Mouse (Mus musculus) adrenal gland, adult 10 weeks (tissue): ENCODE results near the gene Gm11555. TPM values are rescaled to one million over a fixed set of nuclear protein-coding genes. Genes with fewer than 3 reads are reported as not detected.

Experiments used
- polyA plus RNA-seq: library from polyadenylated mRNA; stranded (reverse); fragments of 350-450 nt; fragmentation: Illumina TruSeq; extraction: RNeasy Lipid Tissue Mini Kit (QIAGEN cat#74804); gene quantifications from one replicate; pipeline ENCODE4 v1.2.3, GENCODE M21; 2014; ENCODE audit warnings: low read depth, low replicate concordance

Gm11555 gene
- polyA plus RNA-seq: not detected

DNA sequence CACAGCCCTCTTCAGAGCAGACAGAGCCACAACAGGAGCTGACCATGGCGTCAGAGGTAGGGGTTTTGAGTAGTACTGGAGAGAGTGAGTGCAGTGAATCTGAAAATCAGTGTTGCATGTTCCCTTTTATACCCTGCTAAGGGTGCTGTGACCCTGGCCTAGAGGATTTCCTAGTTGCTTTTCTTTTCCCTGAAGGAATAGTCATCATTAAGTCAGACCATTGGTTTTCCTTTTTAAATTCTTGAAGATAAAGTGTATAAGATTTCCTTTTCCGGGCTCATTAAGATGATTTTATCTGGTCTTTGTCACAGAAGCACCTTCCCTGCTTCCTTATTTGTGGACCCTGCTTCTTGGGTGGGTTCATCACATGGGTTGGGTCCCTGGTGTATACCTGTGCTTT, at the start of gene Gm11555:
Gene Gm11555 (minus strand): TSS at position 101 of the 400 bp plus-strand sequence.

DNA sequence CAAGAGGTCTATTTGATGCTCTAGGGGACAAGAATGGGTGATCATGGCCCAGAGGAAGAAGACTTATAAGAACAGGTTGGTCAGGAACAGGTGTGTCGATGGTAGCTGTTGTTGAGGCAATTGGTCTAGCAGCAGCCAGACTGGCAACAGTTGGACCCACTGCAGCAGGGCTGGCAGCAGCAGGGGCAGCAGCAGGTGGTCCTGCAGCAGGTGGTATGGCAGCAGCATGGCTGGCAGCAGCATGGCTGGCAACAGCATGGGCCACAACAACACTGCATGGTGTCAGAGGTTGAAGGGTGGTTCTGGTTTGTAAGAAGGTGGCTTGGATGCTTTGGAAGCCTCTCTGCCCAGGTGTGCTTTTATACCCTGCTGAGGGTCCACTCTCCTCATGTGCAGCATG, 40.4 kb upstream of the Gm11555 start, which contains the start of gene Gm14190:
Gene Gm14190 (minus strand): TSS at position 278 of the 400 bp plus-strand sequence.

DNA sequence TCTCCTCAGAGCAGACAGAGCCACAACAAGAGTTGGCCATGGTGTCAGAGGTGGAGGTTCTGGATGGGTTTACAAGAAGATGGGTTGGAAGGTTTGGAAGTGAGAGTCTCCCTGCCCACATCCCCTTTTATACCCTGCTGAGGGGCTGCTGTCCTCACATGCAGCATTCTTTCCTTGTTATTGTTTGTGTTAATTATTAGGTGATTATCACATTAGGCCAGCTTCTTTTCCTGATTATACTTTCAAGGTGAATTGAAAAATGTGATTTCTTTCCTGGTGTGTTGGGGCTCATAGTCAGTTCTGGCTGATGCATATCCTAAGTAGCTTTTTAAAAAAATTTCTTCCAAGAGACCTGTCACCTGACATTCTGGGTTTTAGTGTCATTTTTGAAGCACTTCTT, 15.8 kb upstream of the Gm11555 start, which contains the start of gene Krtap4-6:
Gene Krtap4-6 (minus strand): TSS at position 101 of the 400 bp plus-strand sequence.

DNA sequence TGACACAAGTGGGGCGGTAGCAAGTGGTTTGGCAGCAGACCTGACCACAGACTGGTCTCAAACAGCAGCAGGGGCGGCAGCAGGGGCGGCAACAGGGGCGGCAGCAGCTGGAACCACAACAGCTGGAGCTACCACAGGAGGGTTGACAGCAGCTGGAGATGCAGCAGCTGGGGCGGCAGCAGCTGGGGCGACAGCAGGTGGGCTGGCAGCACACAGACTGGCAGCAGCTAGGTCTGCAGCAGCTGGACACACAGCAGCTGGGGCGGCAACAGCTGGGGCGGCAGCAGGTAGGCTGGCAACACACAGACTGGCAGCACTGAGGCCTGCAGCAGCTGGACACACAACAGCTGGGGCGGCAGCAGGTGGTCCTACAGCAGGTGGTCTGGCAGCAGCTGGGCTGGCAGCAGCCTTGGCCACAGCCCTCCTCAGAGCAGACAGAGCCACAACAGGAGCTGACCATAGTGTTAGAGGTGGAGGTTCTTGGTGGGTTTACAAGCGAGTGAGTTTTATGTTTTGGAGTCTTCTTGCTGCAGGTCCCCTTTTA, 8.5 kb upstream of the Gm11555 start, which contains the start of gene Gm11563:
Gene Gm11563 (minus strand): TSS at position 494 of the 544 bp plus-strand sequence.

DNA sequence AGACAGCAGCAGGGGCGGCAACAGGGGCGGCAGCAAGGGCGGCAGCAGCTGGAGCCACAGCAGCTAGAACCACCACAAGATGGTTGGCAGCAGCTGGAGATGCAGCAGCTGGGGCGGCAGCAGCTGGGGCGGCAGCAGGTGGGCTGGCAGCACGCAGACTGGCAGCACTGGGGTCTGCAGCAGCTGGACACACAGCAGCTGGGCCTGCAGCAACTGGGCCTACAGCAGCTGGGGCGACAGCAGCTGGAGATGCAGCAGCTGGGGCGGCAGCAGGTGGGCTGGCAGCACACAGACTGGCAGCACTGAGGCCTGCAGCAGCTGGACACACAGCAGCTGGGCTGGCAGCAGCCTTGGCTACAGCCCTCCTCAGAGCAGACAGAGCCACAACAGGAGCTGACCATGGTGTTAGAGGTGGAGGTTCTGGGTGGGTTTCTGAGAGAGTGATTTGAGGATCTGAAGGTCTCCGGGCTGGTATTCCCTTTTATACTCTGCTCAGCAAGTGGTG, 6.3 kb downstream of the Gm11555 start, which contains the start of gene Krtap4-7:
Gene Krtap4-7 (minus strand): TSS at position 455 of the 505 bp plus-strand sequence.

DNA sequence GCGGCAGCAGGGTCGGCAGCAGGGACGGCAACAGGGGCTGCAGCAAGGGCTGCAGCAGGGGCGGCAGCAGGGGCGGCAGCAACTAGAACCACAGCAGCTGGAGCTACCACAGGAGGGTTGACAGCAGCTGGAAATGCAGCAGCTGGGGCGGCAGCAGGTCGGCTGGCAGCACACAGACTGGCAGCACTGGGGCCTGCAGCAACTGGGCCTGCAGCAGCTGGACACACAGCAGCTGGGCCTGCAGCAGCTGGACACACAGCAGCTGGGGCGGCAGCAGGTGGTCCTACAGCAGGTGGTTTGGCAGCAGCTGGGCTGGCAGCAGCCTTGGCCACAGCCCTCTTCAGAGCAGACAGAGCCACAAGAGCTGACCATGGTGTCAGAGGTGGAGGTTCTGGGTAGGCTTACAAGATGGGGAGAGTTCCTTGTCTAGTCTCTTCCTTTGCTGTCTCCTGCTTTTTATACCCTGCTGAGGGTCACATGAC, 15.3 kb downstream of the Gm11555 start, which contains the start of gene Krtap4-2:
Gene Krtap4-2 (minus strand): TSS at position 432 of the 482 bp plus-strand sequence.

DNA sequence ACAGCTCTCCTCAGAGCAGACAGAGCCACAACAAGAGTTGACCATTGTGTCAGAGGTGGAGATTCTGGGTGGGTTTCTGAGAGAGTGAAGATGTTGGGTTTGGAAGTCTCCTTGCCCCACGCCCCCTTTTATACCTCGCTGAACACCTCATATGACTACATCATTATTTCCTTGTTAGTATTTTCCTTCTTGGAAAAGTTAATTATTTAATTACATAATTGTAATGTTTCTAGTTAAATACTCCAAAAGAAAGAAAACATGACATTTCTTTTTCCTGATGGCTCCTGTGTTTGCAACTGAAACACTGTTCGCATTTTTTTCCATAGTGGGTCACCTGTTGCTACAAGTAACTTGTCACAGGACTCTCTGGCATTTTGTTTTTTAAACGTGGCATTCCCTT, 21.9 kb downstream of the Gm11555 start, which contains the start of gene Krtap4-1:
Gene Krtap4-1 (minus strand): TSS at position 101 of the 400 bp plus-strand sequence.

DNA sequence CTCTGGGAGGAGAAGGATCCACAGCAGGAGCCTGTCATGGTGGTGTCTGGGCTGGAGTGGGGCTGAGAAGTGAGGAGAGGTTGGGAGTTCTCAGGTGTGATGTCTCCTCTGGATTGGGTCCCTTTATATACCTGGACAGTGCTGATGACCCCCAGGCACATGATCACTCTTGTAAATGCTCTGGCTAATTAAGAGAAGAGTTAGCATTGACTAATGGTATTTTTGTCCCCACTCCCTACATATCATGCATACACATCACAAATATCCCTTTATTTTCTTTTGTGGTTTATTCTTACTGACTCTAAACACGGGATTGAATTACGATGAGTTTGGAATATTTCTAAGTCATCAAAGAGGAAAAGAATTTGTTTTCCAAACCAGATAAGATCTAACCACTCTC, 29.7 kb downstream of the Gm11555 start, which contains the start of gene Gm11562:
Gene Gm11562 (minus strand): TSS at position 101 of the 400 bp plus-strand sequence.

DNA sequence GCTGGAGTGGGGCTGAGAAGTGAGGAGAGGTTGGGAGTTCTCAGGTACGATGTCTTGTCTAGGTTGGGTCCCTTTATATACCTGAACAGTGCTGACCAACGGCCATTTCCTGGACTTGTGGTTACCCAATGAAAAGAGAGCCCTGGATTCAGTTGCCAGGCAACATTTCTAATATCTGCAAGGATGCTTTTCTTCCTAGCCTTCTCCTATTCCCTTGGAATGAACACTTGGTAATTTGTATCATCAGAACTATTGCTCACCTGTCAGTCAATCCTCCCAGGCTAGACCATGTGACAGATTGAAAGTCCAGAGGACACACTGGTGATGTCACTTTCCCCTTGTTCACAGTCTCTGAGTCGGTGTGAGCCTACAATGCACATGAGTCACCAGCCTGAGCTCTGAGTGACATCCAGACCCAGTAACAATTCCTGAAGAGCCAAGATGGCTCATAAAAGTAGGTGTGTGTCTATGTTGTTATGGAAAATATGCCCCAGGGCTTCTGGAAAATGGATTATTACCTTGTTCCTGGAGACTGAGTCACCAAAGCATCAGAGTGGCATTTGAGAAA, 35.2 kb downstream of the Gm11555 start, which contains the start of gene Krtap2-4:
Gene Krtap2-4 (minus strand): TSS at position 51 of the 568 bp plus-strand sequence.

DNA sequence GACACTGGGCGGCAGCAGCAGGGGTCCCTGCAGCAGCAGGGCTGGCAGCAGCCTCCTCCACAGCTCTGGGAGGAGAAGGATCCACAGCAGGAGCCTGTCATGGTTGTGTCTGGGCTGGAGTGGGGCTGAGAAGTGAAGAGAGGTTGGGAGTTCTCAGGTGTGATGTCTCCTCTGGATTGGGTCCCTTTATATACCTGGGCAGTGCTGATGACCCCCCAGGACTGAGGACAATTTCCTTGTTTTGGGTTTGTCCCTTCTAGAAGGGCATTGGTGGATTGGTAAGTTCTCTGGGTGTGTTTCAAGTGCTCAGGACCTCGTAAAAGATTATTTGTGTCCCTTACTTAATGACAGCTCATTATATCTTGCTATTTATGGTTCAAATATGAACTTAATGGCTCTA, 39.9 kb downstream of the Gm11555 start, which contains the start of gene Gm11937:
Gene Gm11937 (minus strand): TSS at position 101 of the 400 bp plus-strand sequence.

DNA sequence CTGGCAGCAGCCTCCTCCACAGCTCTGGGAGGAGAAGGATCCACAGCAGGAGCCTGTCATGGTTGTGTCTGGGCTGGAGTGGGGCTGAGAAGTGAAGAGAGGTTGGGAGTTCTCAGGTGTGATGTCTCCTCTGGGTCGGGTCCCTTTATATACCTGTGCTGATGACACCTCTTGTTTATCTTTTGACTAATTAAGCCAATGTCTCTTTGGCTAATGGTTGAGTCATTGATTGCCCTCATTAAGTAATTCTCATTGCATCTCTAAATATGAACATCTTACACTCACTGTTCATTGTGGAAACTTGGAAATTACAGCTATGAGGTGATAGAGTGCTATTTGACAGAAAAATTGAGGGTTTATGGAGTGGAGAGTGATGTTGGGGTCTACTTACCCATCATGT, 46.8 kb downstream of the Gm11555 start, which contains the start of gene Gm11938:
Gene Gm11938 (minus strand): TSS at position 101 of the 400 bp plus-strand sequence.

Other genes starting within 250 kb of the Gm11555 start
- gene Krt12, start 228.0 kb downstream of the Gm11555 start, polyA plus RNA-seq: not detected
- gene Krt20, start 212.1 kb downstream of the Gm11555 start, polyA plus RNA-seq: not detected
- not detected for gene Krt23, start 157.1 kb downstream of the Gm11555 start, polyA plus RNA-seq
- not detected for gene Krt39, start 128.9 kb downstream of the Gm11555 start, polyA plus RNA-seq
- gene Krt40, start 107.1 kb downstream of the Gm11555 start, polyA plus RNA-seq: not detected
- not detected for gene Krtap3-3, start 99.4 kb downstream of the Gm11555 start, polyA plus RNA-seq
- gene Krtap3-2, start 93.4 kb downstream of the Gm11555 start, polyA plus RNA-seq: not detected
- not detected for gene Gm11939, start 90.8 kb downstream of the Gm11555 start, polyA plus RNA-seq
- not detected for gene Krtap3-1, start 83.6 kb downstream of the Gm11555 start, polyA plus RNA-seq
- gene Krtap1-5, start 69.2 kb downstream of the Gm11555 start, polyA plus RNA-seq: not detected
- not detected for gene Krtap1-4, start 66.6 kb downstream of the Gm11555 start, polyA plus RNA-seq
- gene Krtap1-3, start 58.9 kb downstream of the Gm11555 start, polyA plus RNA-seq: not detected
- gene Krtap9-3, start 52.1 kb downstream of the Gm11555 start, polyA plus RNA-seq: not detected
- gene Gm11938, start 46.9 kb downstream of the Gm11555 start, polyA plus RNA-seq: not detected
- gene Gm11937, start 40.0 kb downstream of the Gm11555 start, polyA plus RNA-seq: not detected
- gene Krtap2-4, start 35.4 kb downstream of the Gm11555 start, polyA plus RNA-seq: not detected
- gene Gm11562, start 29.8 kb downstream of the Gm11555 start, polyA plus RNA-seq: not detected
- not detected for gene Krtap4-1, start 22.0 kb downstream of the Gm11555 start, polyA plus RNA-seq
- gene Krtap4-2, start 15.2 kb downstream of the Gm11555 start, polyA plus RNA-seq: not detected
- gene Krtap4-7, start 6.1 kb downstream of the Gm11555 start, polyA plus RNA-seq: not detected
- not detected for gene Gm11563, start 8.7 kb upstream of the Gm11555 start, polyA plus RNA-seq
- gene Krtap4-6, start 15.7 kb upstream of the Gm11555 start, polyA plus RNA-seq: not detected
- gene Gm14190, start 40.5 kb upstream of the Gm11555 start, polyA plus RNA-seq: not detected
- gene Gm14180, start 84.1 kb upstream of the Gm11555 start, polyA plus RNA-seq: not detected
- gene Gm11595, start 122.7 kb upstream of the Gm11555 start, polyA plus RNA-seq: not detected
- gene Krtap4-8, start 130.5 kb upstream of the Gm11555 start, polyA plus RNA-seq: not detected
- gene Krtap4-9, start 135.0 kb upstream of the Gm11555 start, polyA plus RNA-seq: not detected
- gene Gm11596, start 143.2 kb upstream of the Gm11555 start, polyA plus RNA-seq: not detected
- gene Gm11569, start 148.7 kb upstream of the Gm11555 start, polyA plus RNA-seq: not detected
- not detected for gene Gm11554, start 154.2 kb upstream of the Gm11555 start, polyA plus RNA-seq
- not detected for gene Krtap4-13, start 159.7 kb upstream of the Gm11555 start, polyA plus RNA-seq
- gene Gm11564, start 165.4 kb upstream of the Gm11555 start, polyA plus RNA-seq: not detected
- gene 2300003K06Rik, start 187.8 kb upstream of the Gm11555 start, polyA plus RNA-seq: not detected
- not detected for gene Krtap4-16, start 201.4 kb upstream of the Gm11555 start, polyA plus RNA-seq
- not detected for gene Gm11568, start 207.7 kb upstream of the Gm11555 start, polyA plus RNA-seq
- gene Gm11559, start 214.2 kb upstream of the Gm11555 start, polyA plus RNA-seq: not detected
- gene Krtap9-1, start 223.2 kb upstream of the Gm11555 start, polyA plus RNA-seq: not detected
- gene Gm11567, start 229.0 kb upstream of the Gm11555 start, polyA plus RNA-seq: not detected